In the genomic region with DNA sequence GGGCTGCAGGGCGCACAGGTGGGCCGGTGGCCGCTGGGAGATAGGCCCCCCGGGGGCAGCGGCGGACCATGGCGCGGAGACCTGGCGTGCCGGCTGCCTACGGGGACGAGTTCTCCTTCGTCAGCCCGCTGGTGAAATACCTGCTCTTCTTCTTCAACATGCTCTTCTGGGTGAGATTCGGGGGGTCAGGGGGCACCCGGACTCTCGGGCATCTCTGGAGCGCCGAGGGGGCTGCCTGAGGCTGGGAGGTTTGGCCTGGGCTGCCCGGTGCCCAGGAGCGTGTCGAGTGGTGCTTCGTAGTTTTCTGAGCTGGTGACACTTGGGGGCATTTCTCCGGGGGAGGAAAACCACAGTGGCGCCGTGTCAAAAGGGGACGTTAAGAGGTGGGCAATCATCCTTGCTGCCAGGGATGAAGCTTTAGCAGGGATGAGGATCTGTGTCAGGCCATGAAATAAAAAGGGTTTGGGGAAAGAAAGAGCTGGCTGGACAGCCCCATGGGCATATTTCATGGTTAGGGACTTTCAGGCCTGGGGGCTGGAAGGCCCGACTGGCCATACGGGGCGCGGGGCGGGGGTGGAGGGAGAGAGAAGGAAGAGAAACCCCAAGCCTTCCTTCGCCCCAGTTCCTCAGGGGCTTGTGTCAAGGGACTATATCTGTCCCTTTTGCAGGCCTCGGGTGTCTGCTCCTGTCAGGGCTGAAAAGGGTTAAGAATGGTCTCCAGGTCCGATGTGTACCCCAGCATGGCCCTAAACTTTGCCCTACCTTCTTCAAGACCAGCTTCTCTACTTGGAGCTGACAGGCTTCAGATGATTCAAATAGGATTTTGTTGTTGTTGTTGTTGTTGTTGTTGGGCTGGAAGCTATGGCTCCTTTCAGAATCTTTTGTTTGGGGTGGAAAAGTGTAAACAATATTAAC, we compare ENCODE assay signal across 8 mouse cellular contexts. TPM values are rescaled to one million over a fixed set of nuclear protein-coding genes. Genes with fewer than 3 reads are reported as not detected.
DNase-seq lines count a peak whose midpoint lies in the region; ATAC-seq and TF ChIP-seq lines count a peak whose summit lies in the region.

No protein-coding gene starts in this region.

- no peak for ATAC-seq in heart, embryonic 14.5 days (ENCODE audit: insufficient number of reproducible peaks, insufficient read depth, low FRiP score, low read depth)
- ATAC-seq in liver, embryonic 14.5 days (ENCODE audit: insufficient read depth), result no peak

- no peaks in the 10 kb centered on the region for H3K27me3 ChIP-seq in kidney, adult 2 months (replicated peaks; ENCODE audit: control insufficient read depth, insufficient read depth, low read length)
- H3K27me3 ChIP-seq in MEL (ENCODE audit: control insufficient read depth in 1 of 2, insufficient read depth in 2 of 2, low read length in 2 of 2), result peaks cover 6 to 11% of the 10 kb centered on the region in 2 experiments
- peaks cover 21% of the 10 kb centered on the region for H3K27me3 ChIP-seq in heart, embryonic 14.5 days (ENCODE audit: control insufficient read depth, insufficient read depth, low read length)
- peaks cover 20% of the 10 kb centered on the region for H3K27me3 ChIP-seq in liver, embryonic 14.5 days (ENCODE audit: control insufficient read depth, insufficient read depth, low read length)

- no peak for DNase-seq in kidney, adult 2 months
- DNase-seq in kidney, postnatal 4 days, result no peak
- peak; percentile 41 for DNase-seq in MEL (ENCODE audit: low read depth, low spot score)
- no peak for DNase-seq in liver, embryonic 14.5 days (ENCODE audit: low read depth in 3 of 3, low spot score in 3 of 3)
- DNase-seq in urinary bladder, postnatal 10 days (ENCODE audit: low spot score), result no peak
- no peak for DNase-seq in urinary bladder, postnatal 14 days (ENCODE audit: low spot score)
- no peak for DNase-seq in spleen, postnatal 36 days (ENCODE audit: low spot score in 2 of 2)

- peak overlapping the region; percentile 77 for H3K4me3 ChIP-seq in kidney, adult 2 months (ENCODE audit: insufficient read depth, low read depth, low read length)
- peak overlapping the region; percentile 77 to 95 for H3K4me3 ChIP-seq in MEL (ENCODE audit: control insufficient read depth in 1 of 2, insufficient read depth in 1 of 2, low read depth in 2 of 2, low read length in 2 of 2)
- peak overlapping the region; percentile 70 to 83 for H3K4me3 ChIP-seq in heart, embryonic 14.5 days (ENCODE audit: control insufficient read depth in 1 of 2, insufficient read depth in 1 of 2, low read depth in 1 of 2, low read length in 2 of 2)
- H3K4me3 ChIP-seq in liver, embryonic 14.5 days (ENCODE audit: insufficient read depth in 1 of 2, low read depth in 2 of 2, low read length in 2 of 2), result peak overlapping the region; percentile 78 to 83

- TF ChIP-seq RAD21 in MEL (IDR thresholded peaks at IDR 0.05; ENCODE audit: low read depth, low read length), result no peak

- TF ChIP-seq POLR2A in kidney, adult 2 months (IDR thresholded peaks at IDR 0.05; ENCODE audit: low read depth, low read length), result no peak
- no peak for TF ChIP-seq POLR2A in MEL (IDR thresholded peaks at IDR 0.05; ENCODE audit: control insufficient read depth in 1 of 2, insufficient read depth in 1 of 2, low read depth in 1 of 2, low read length in 2 of 2, poor library complexity in 1 of 2)

- H3K9ac ChIP-seq in MEL (ENCODE audit: control insufficient read depth, low read depth, low read length, poor library complexity, severe bottlenecking), result peak overlapping the region; percentile 75
- peak overlapping the region; percentile 82 for H3K9ac ChIP-seq in heart, embryonic 14.5 days (ENCODE audit: low read length)
- H3K9ac ChIP-seq in liver, embryonic 14.5 days (replicated peaks), result peak overlapping the region; percentile 90

- peak overlapping the region; percentile 61 for H3K27ac ChIP-seq in kidney, adult 2 months (ENCODE audit: insufficient read depth, low read depth, low read length)
- peak overlapping the region; percentile 91 for H3K27ac ChIP-seq in MEL (ENCODE audit: control insufficient read depth, low read depth, low read length)
- H3K27ac ChIP-seq in heart, embryonic 14.5 days (replicated peaks in 1 of 2; ENCODE audit: control insufficient read depth in 1 of 2, insufficient read depth in 1 of 2, low read depth in 2 of 2, low read length in 2 of 2), result no peak overlapping the region; a peak in 1 of 4 replicates
- H3K27ac ChIP-seq in liver, embryonic 14.5 days, result peak overlapping the region; percentile 97

- H3K4me1 ChIP-seq in kidney, adult 2 months (ENCODE audit: control insufficient read depth, insufficient read depth, low read length), result peaks cover 3% of the 10 kb centered on the region; the same call in 1 of the 2 replicates
- H3K4me1 ChIP-seq in MEL (ENCODE audit: control insufficient read depth in 1 of 2, insufficient read depth in 2 of 2, low read length in 2 of 2), result peaks cover 30 to 42% of the 10 kb centered on the region in 2 experiments
- peaks cover 2 to 10% of the 10 kb centered on the region in 2 experiments; a peak in 3 of 4 replicates for H3K4me1 ChIP-seq in heart, embryonic 14.5 days (ENCODE audit: control insufficient read depth in 2 of 2, insufficient read depth in 2 of 2, low read length in 2 of 2)
- H3K4me1 ChIP-seq in liver, embryonic 14.5 days (replicated peaks; ENCODE audit: control insufficient read depth in 2 of 2, insufficient read depth in 2 of 2, low read length in 1 of 2), result peaks cover 30 to 38% of the 10 kb centered on the region in 2 experiments

- 8% methylated on average over 35 of the region's 35 CpGs for WGBS in kidney, adult 2 months
- 6% methylated on average over 35 of the region's 35 CpGs for WGBS in heart, embryonic 14.5 days
- under 1% methylated on average over 34 of the region's 35 CpGs for WGBS in liver, embryonic 14.5 days (ENCODE audit: insufficient replicate concordance)

- H3K9me3 ChIP-seq in MEL (replicated peaks; ENCODE audit: insufficient read depth, low read length), result no peaks in the 10 kb centered on the region
- no peaks in the 10 kb centered on the region for H3K9me3 ChIP-seq in heart, embryonic 14.5 days (ENCODE audit: control insufficient read depth, low read length)
- H3K9me3 ChIP-seq in liver, embryonic 14.5 days (ENCODE audit: control insufficient read depth, low read length), result no peaks in the 10 kb centered on the region

- H3K4me2 ChIP-seq in heart, embryonic 14.5 days (ENCODE audit: low read length), result peak overlapping the region; percentile 100
- peak overlapping the region; percentile 92 for H3K4me2 ChIP-seq in liver, embryonic 14.5 days (ENCODE audit: low read depth)

- H3K36me3 ChIP-seq in kidney, adult 2 months (ENCODE audit: control insufficient read depth, insufficient read depth, low read length), result no peaks in the 10 kb centered on the region
- H3K36me3 ChIP-seq in MEL (ENCODE audit: control insufficient read depth in 1 of 2, insufficient read depth in 2 of 2, low read length in 2 of 2), result peaks cover 0 to 39% of the 10 kb centered on the region in 2 experiments; a peak in 2 of 4 replicates
- H3K36me3 ChIP-seq in heart, embryonic 14.5 days (ENCODE audit: control insufficient read depth, insufficient read depth, low read length), result no peaks in the 10 kb centered on the region
- peaks cover 31% of the 10 kb centered on the region for H3K36me3 ChIP-seq in liver, embryonic 14.5 days (replicated peaks; ENCODE audit: control insufficient read depth, insufficient read depth, low read depth)

- no peak for TF ChIP-seq EP300 in MEL (IDR thresholded peaks at IDR 0.05; ENCODE audit: low read depth in 1 of 2, low read length in 2 of 2)
- no peak for TF ChIP-seq EP300 in liver, embryonic 14.5 days (IDR thresholded peaks at IDR 0.05; ENCODE audit: low read depth)

- TF ChIP-seq CTCF in kidney, adult 2 months (conservative IDR thresholded peaks at IDR 0.05; ENCODE audit: insufficient read depth, insufficient read length, low read depth, low read length), result no peak
- no peak for TF ChIP-seq CTCF in MEL (IDR thresholded peaks at IDR 0.05 in 2 of 3, conservative IDR thresholded peaks at IDR 0.05 in 1 of 3; ENCODE audit: control insufficient read depth in 1 of 3, insufficient read depth in 1 of 3, low read depth in 2 of 3, low read length in 3 of 3, poor library complexity in 1 of 3, severe bottlenecking in 1 of 3)
- TF ChIP-seq CTCF in liver, embryonic 14.5 days (IDR thresholded peaks at IDR 0.05; ENCODE audit: low read depth), result peak; percentile 5; the same call in 1 of the 2 replicates

- peaks cover 29% of the 10 kb centered on the region for H3K79me2 ChIP-seq in MEL (ENCODE audit: control insufficient read depth, insufficient read depth, low read length, poor library complexity)

TF ChIP-seq in MEL, 35 proteins besides CTCF, POLR2A, EP300 and RAD21 (continues in another document):
- TF ChIP-seq GABPA (IDR thresholded peaks at IDR 0.05; ENCODE audit: low read depth, low read length), result no peak
- no peak for TF ChIP-seq ZMIZ1 (IDR thresholded peaks at IDR 0.05; ENCODE audit: low read depth, low read length)
- no peak for TF ChIP-seq RCOR1 (IDR thresholded peaks at IDR 0.05; ENCODE audit: low read depth, low read length)
- no peak for TF ChIP-seq ZC3H11A (IDR thresholded peaks at IDR 0.05; ENCODE audit: low read depth, low read length)
- no peak for TF ChIP-seq USF1 (IDR thresholded peaks at IDR 0.05; ENCODE audit: low read depth, low read length)
- peak; percentile 36 for TF ChIP-seq SIN3A (IDR thresholded peaks at IDR 0.05; ENCODE audit: low read length)
- TF ChIP-seq ZNF384 (IDR thresholded peaks at IDR 0.05; ENCODE audit: low read depth, low read length), result no peak
- no peak for TF ChIP-seq MAFK (IDR thresholded peaks at IDR 0.05; ENCODE audit: borderline replicate concordance, low read depth, low read length)
- no peak for TF ChIP-seq ZKSCAN1 (IDR thresholded peaks at IDR 0.05; ENCODE audit: low read depth, low read length)
- TF ChIP-seq SMC3 (IDR thresholded peaks at IDR 0.05; ENCODE audit: low read depth, low read length), result no peak

RNA-seq across cellular contexts. Expression of gene Tspan33, which starts 0.6 kb away (rescaled TPM):
- polyA plus RNA-seq in kidney, adult 2 months (2012; rRNA removed), result 34.1 and 39.8 TPM in 2 replicates
- 20.6 and 41.7 TPM in 2 replicates for total RNA-seq in MEL (2012; rRNA removed)
- 10 to 100 TPM in 1 of 2 experiments, not detected in 1; 64.5 TPM for polyA plus RNA-seq in MEL (2012; ENCODE audit: insufficient read depth in 1 of 2, insufficient read length in 2 of 2, low read depth in 1 of 2, low replicate concordance in 2 of 2, missing spikeins in 1 of 2)
- polyA plus RNA-seq in heart, embryonic 14.5 days (2014; fragmentation: Nextera tagmentation; extraction: Ambion mirVana), result 2.4 and 3.2 TPM in 2 replicates
- polyA plus RNA-seq in liver, embryonic 14.5 days (2012; rRNA removed), result 97.2 and 108 TPM in 2 replicates
- polyA plus RNA-seq in liver, embryonic 14.5 days (2014; fragmentation: Nextera tagmentation; extraction: Ambion mirVana), result 76.1 and 96.6 TPM in 2 replicates

RNA-seq across cellular contexts. Expression of gene Smo, which starts 40.7 kb away (rescaled TPM):
- polyA plus RNA-seq in kidney, adult 2 months (2012; rRNA removed), result 53.4 and 59.5 TPM in 2 replicates
- 52.0 and 62.6 TPM in 2 replicates for total RNA-seq in MEL (2012; rRNA removed)
- polyA plus RNA-seq in MEL (2012; ENCODE audit: insufficient read depth in 1 of 2, insufficient read length in 2 of 2, low read depth in 1 of 2, low replicate concordance in 2 of 2, missing spikeins in 1 of 2), result 10 to 100 TPM in 1 of 2 experiments, not detected in 1; 83.7 TPM
- 18.8 and 22.1 TPM in 2 replicates for polyA plus RNA-seq in heart, embryonic 14.5 days (2014; fragmentation: Nextera tagmentation; extraction: Ambion mirVana)
- polyA plus RNA-seq in liver, embryonic 14.5 days (2012; rRNA removed), result 5.0 and 5.5 TPM in 2 replicates
- polyA plus RNA-seq in liver, embryonic 14.5 days (2014; fragmentation: Nextera tagmentation; extraction: Ambion mirVana), result 2.2 and 2.6 TPM in 2 replicates

Comparison
In these comparisons a context has a peak if more than half of its experiments do, and no peak if none do; other contexts are left out.
1. H3K27ac ChIP-seq: peak in kidney, adult 2 months (single experiment), MEL (single experiment) and liver, embryonic 14.5 days (single experiment); none in heart, embryonic 14.5 days (0 of 2).
2. Peak in every context shown above with its lines, with median percentiles within 50 percentile points of each other: H3K4me3 ChIP-seq and H3K9ac ChIP-seq.